Mouse (Mus musculus) central nervous system, embryonic 18 days (tissue): ENCODE data around the gene Mtfmt. TPM values are rescaled to one million over a fixed set of nuclear protein-coding genes. Genes with fewer than 3 reads are reported as not detected.

ENCODE experiments used
- polyA plus RNA-seq: library from polyadenylated mRNA; depleted of rRNA; stranded (reverse); fragments of >200 nt; gene quantifications from 2 replicates; pipeline ENCODE4 v1.2.3, GENCODE M21; 2012; rRNA removed

Gene Mtfmt
- polyA plus RNA-seq = 22.2 and 23.2 TPM in 2 replicates

GRCm38 (mm10) chr9:65435671-65436301 lies at the start of gene Mtfmt:
TSS of gene Mtfmt (plus strand) at chr9:65435782.

GRCm38 (mm10) chr9:65391613-65391964 lies 44.0 kb upstream of the Mtfmt start, which contains the start of gene Kbtbd13:
TSS of gene Kbtbd13 (minus strand) at chr9:65391652.

GRCm38 (mm10) chr9:65398279-65398678 lies 37.3 kb upstream of the Mtfmt start, which contains the start of gene Rasl12:
TSS of gene Rasl12 (plus strand) at chr9:65398506.

GRCm38 (mm10) chr9:65422760-65423501 lies 12.7 kb upstream of the Mtfmt start, which contains the start of gene Slc51b:
TSS of gene Slc51b (minus strand) at chr9:65422955.

GRCm38 (mm10) chr9:65460732-65461442 lies 25.3 kb downstream of the Mtfmt start, which contains the start of gene Spg21:
TSS of gene Spg21 (plus strand) at chr9:65460947.

Other genes starting within 250 kb of the Mtfmt start
- gene Parp16, start 240.4 kb upstream of the Mtfmt start, polyA plus RNA-seq = 7.1 and 7.2 TPM in 2 replicates
- 0.17 and 0.44 TPM in 2 replicates for gene Cilp, start 170.6 kb upstream of the Mtfmt start, polyA plus RNA-seq
- 18.9 and 21.6 TPM in 2 replicates for gene Clpx, start 141.5 kb upstream of the Mtfmt start, polyA plus RNA-seq
- gene Pdcd7, start 89.7 kb upstream of the Mtfmt start, polyA plus RNA-seq = 14.4 and 15.0 TPM in 2 replicates
- gene Ubap1l, start 74.7 kb upstream of the Mtfmt start, polyA plus RNA-seq = 10.0 and 13.3 TPM in 2 replicates
- gene Kbtbd13, start 44.1 kb upstream of the Mtfmt start, polyA plus RNA-seq = 0.71 and 0.73 TPM in 2 replicates
- gene Rasl12, start 37.3 kb upstream of the Mtfmt start, polyA plus RNA-seq = 6.5 and 7.2 TPM in 2 replicates
- not detected in 2 replicates for gene Slc51b, start 12.8 kb upstream of the Mtfmt start, polyA plus RNA-seq
- gene Spg21, start 25.2 kb downstream of the Mtfmt start, polyA plus RNA-seq = 45.7 and 50.9 TPM in 2 replicates
- gene Ankdd1a, start 84.4 kb downstream of the Mtfmt start, polyA plus RNA-seq = 2.4 and 2.9 TPM in 2 replicates
- gene Plekho2, start 144.3 kb downstream of the Mtfmt start, polyA plus RNA-seq = 4.1 and 4.8 TPM in 2 replicates
- gene Pif1, start 151.4 kb downstream of the Mtfmt start, polyA plus RNA-seq = 2.2 and 2.4 TPM in 2 replicates
- 3.1 and 3.3 TPM in 2 replicates for gene Rbpms2, start 193.9 kb downstream of the Mtfmt start, polyA plus RNA-seq
- gene Oaz2, start 232.2 kb downstream of the Mtfmt start, polyA plus RNA-seq = 228 and 229 TPM in 2 replicates